Mouse (Mus musculus) bone marrow, adult 2 months (tissue): ENCODE results near the gene Ms4a6d. TPM values are rescaled to one million over a fixed set of nuclear protein-coding genes. Genes with fewer than 3 reads are reported as not detected.

ENCODE experiments used
- H3K27ac ChIP-seq: fragments of 200-500 bp; 2 replicates; pipeline ENCODE4 v1.5.1; 2012; ENCODE audit warnings: low read depth, mild to moderate bottlenecking, control low read depth, inconsistent platforms, low read length; ENCODE audit not compliant: control insufficient read depth, poor library complexity, insufficient read depth
- H3K4me1 ChIP-seq: fragments of 200-500 bp; 2 replicates; pipeline ENCODE4 v1.6.1; 2011; ENCODE audit warnings: low read length; ENCODE audit not compliant: control insufficient read depth, insufficient read depth
- H3K4me3 ChIP-seq: fragments of 200-500 bp; replicated peaks from 2 replicates; pipeline ENCODE3; 2011; ENCODE audit warnings: mild to moderate bottlenecking, low read depth, low read length, control low read depth; ENCODE audit not compliant: control insufficient read depth
- CTCF ChIP-seq: fragments of 200-500 bp; IDR thresholded peaks from 2 replicates; pipeline ENCODE4 v1.5.1; 2011; ENCODE audit warnings: low read length, control low read depth; ENCODE audit not compliant: control insufficient read depth, insufficient read depth
- POLR2A ChIP-seq: fragments of 200-500 bp; IDR thresholded peaks from 2 replicates; pipeline ENCODE4 v1.6.1; 2011; ENCODE audit warnings: low read depth, mild to moderate bottlenecking, control low read depth, low read length, borderline replicate concordance; ENCODE audit not compliant: control insufficient read depth
- WGBS: fragments of 180-500 bp; shearing (Covaris S2); methylation state at CpG from one replicate; pipeline ENCODE4 v1.1.7; 2018; 5-methylcytosine and 5-hydroxymethylcytosine counted together
- polyA plus RNA-seq: library from polyadenylated mRNA; stranded (reverse); fragments of >200 nt; gene quantifications from 2 replicates; pipeline ENCODE4 v1.2.4, GENCODE M21; 2011; ENCODE audit warnings: low replicate concordance; ENCODE audit not compliant: missing spikeins, insufficient read depth, insufficient read length

The Ms4a6d gene
- polyA plus RNA-seq: 3.0 and 3.6 TPM in 2 replicates

GRCm38 (mm10) chr19:11604603-11605002, at the start of gene Ms4a6d:
Gene Ms4a6d (minus strand): TSS chr19:11604849.
- H3K4me1 ChIP-seq: no peaks in the 10 kb centered on the region
- H3K27ac ChIP-seq: no peak within 1 kb of the TSS
- 29% methylated on average over 2 of the region's 2 CpGs for WGBS
- no peak within 1 kb of the TSS for H3K4me3 ChIP-seq
- TF ChIP-seq POLR2A (no peak), CTCF (no peak)

DNA sequence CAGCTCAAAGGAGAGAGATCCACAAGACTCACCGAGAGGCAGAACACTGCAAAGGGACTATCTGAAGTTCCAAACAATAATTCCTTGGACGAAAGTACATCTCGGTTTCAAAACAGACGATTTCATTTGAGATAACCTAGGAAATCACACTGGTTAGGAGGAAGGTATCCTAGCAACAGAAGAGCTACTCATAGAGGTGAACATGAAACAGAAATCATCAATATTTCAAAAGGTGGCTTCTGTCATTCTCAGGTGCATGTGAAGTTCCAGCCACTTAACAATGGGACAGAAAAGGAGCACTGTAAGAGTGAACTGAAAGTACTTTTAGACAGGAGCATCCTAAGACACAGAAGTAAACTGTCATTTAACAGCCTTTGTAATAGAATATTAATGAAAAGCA, 44.9 kb upstream of the Ms4a6d start:
- Histone ChIP-seq H3K27ac (no peak overlapping the region), H3K4me3 (no peak overlapping the region), H3K4me1 (peaks cover 1% of the 10 kb centered on the region; the same call in 1 of the 2 replicates)
- WGBS: 77% methylated on average over 4 of the region's 4 CpGs
- TF ChIP-seq POLR2A (no peak), CTCF (no peak)

DNA sequence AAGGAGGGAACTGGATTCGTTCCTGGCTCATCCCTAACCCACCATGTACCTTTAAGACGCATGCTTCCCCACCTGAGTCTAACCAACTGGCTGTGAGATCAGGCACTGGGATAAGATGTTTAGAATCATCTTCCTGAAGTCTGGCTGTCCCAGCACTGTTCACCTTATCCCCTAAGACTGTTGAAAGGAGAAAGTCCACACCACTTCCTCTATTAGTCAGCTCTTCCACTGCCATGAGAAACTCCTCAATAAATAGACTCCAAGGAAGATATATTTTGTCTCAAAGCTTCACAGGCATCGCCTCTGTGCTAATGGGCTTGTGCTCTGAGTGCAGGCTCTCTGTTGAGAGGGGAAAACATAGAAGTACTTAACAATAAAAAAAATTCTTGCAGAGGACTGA, 41.5 kb upstream of the Ms4a6d start:
- Histone ChIP-seq H3K27ac (no peak overlapping the region), H3K4me3 (no peak overlapping the region), H3K4me1 (peaks cover 1% of the 10 kb centered on the region; the same call in 1 of the 2 replicates)
- no peak for TF ChIP-seq POLR2A
- TF ChIP-seq CTCF: no peak
- 48% methylated on average over 3 of the region's 3 CpGs for WGBS

DNA sequence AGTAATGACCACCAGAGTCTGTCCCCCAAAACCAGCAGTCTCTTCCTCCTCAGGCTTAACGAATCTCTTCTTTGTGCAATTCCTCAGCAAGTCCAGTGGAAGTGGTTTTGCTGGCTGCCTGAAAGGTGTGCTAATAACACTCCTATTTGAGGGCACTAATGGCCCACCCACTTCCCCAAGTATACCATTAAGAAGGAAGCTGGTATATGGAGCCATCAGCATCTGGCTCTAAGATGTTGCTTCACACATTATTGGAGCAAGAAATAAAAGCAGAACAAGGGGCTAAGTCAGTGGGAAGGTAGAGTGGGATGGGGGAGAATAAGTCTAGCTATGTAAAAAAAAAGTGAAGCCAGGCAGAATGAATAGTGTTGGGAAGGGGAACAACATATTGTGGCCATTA, 36.1 kb upstream of the Ms4a6d start, which contains the start of gene Ms4a3:
Ms4a3 (minus strand) TSS at position 120 of the 400 bp plus-strand sequence.
- H3K27ac ChIP-seq: no peak within 1 kb of the TSS
- H3K4me1 ChIP-seq: no peaks in the 10 kb centered on the region; the same call in 1 of the 2 replicates
- TF ChIP-seq CTCF (no peak), POLR2A (no peak)
- H3K4me3 ChIP-seq: peak within 1 kb of the TSS; percentile 4
- WGBS: 27% methylated on average over 1 of the region's 1 CpGs

DNA sequence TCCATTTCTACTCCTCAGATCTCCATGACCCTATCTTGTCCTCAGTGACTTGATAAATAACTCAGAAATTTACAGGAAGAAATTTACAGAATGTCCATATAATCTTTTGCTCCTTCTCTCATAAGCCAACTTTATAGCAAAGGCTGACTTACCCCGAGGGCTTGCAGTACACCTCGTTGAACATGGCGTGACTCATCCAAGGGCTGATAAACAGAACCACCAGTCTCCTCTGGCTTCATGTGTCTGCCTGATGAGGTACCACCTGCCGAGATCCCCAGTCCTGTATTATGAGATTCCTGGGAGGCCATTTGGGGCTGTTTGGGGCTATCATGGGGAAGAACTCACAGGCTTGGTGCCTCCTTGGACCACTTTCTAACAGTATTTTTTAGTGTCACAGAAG, 34.4 kb upstream of the Ms4a6d start:
- Histone ChIP-seq H3K4me3 (peak overlapping the region; percentile 29), H3K4me1 (no peaks in the 10 kb centered on the region; the same call in 1 of the 2 replicates), H3K27ac (no peak overlapping the region)
- TF ChIP-seq POLR2A: no peak
- no peak for TF ChIP-seq CTCF
- WGBS: 38% methylated on average over 4 of the region's 4 CpGs

- H3K4me3 ChIP-seq: no peak overlapping the region
- H3K27ac ChIP-seq: no peak overlapping the region
- WGBS: 3% methylated on average over 5 of the region's 5 CpGs
- H3K4me1 ChIP-seq: no peaks in the 10 kb centered on the region; the same call in 1 of the 2 replicates
- TF ChIP-seq POLR2A: no peak
Observed at GRCm38 (mm10) chr19:11635572-11635971, 30.9 kb upstream of the Ms4a6d start.

DNA sequence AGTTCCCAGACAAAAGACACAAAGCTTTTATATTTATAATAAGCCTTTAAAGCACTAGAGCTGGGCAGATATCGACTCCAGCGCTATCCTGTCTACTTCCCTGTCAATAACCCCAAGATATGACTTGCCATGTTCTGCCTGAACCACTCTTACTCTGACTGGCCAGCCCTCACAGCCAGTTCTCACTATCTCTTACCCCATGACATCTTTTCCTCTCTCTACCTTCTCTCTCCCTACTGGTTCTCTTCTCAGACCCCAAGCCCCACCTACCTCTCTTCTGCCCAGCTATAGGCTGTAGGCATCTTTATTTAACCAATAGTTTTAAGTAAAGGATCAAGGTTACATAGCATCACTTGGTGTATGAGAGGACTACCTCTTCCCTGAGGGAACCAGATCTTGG, 29.7 kb upstream of the Ms4a6d start:
- H3K4me1 ChIP-seq: no peaks in the 10 kb centered on the region; the same call in 1 of the 2 replicates
- 61% methylated on average over 2 of the region's 2 CpGs for WGBS
- no peak overlapping the region for H3K27ac ChIP-seq
- H3K4me3 ChIP-seq: no peak overlapping the region
- TF ChIP-seq CTCF: no peak
- TF ChIP-seq POLR2A: no peak

DNA sequence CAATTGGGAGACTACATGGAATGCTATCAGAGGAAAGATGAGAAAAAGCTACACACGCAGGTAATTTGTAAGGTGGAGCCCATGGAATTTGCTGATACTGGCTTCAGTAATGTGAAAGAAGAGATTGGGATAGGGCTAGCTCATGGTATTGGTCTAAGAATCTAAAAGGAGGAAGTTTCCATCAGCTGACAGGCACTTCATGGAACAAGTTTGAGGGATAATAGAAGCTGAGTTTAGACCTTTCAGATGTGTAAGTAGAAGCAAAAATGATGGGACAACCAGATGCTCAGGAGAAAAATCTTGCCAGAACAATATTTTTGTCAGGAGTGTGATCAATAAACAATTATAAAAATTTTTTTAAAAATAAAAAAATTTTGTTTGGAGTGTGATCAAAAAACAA, 29.1 kb upstream of the Ms4a6d start:
- 79% methylated on average over 1 of the region's 1 CpGs for WGBS
- no peak overlapping the region for H3K4me3 ChIP-seq
- no peak overlapping the region for H3K27ac ChIP-seq
- no peaks in the 10 kb centered on the region; the same call in 1 of the 2 replicates for H3K4me1 ChIP-seq
- no peak for TF ChIP-seq CTCF
- TF ChIP-seq POLR2A: no peak

GRCm38 (mm10) chr19:11625231-11625630, 20.6 kb upstream of the Ms4a6d start:
- 50% methylated on average over 5 of the region's 5 CpGs for WGBS
- TF ChIP-seq CTCF (no peak), POLR2A (no peak)
- Histone ChIP-seq H3K4me1 (no peaks in the 10 kb centered on the region), H3K4me3 (no peak overlapping the region), H3K27ac (no peak overlapping the region)
